Mouse (Mus musculus) spleen, adult 2 months (tissue): Measurements from ENCODE around the gene Tgif1. TPM values are rescaled to one million over a fixed set of nuclear protein-coding genes. Genes with fewer than 3 reads are reported as not detected.
"Not testable (repeated sequence)": the region's sequence is repeated elsewhere in the genome, so short reads cannot be mapped to it uniquely, and the experiment has no call there.

Experiments used
- DNase-seq, 2 experiments: peaks; one replicate each; pipeline versions ENCODE4 v3.0.0 to v3.0.0-alpha.2; 2012 to 2021; ENCODE audit warnings: low spot score in 2 of 2, low read depth in 1 of 2
- H3K27ac ChIP-seq: fragments of 200-500 bp; 2 replicates; pipeline ENCODE4 v1.5.1; 2012; ENCODE audit warnings: low read length, inconsistent platforms; ENCODE audit not compliant: insufficient read depth
- H3K27me3 ChIP-seq: fragments of 200-500 bp; 2 replicates; pipeline ENCODE4 v1.6.1; 2012; ENCODE audit warnings: mild to moderate bottlenecking, moderate library complexity, low read length, inconsistent platforms; ENCODE audit not compliant: control insufficient read depth, insufficient read depth
- H3K36me3 ChIP-seq: fragments of 200-500 bp; 2 replicates; pipeline ENCODE4 v1.6.1; 2012; ENCODE audit warnings: mild to moderate bottlenecking, low read length, inconsistent platforms; ENCODE audit not compliant: control insufficient read depth, insufficient read depth
- H3K4me1 ChIP-seq: fragments of 200-500 bp; 2 replicates; pipeline ENCODE4 v1.6.1; 2011; ENCODE audit warnings: inconsistent platforms; ENCODE audit not compliant: control insufficient read depth, insufficient read depth, insufficient read length
- H3K4me3 ChIP-seq: fragments of 200-500 bp; 2 replicates; pipeline ENCODE4 v1.5.1; 2011; ENCODE audit warnings: mild to moderate bottlenecking, inconsistent platforms; ENCODE audit not compliant: insufficient read depth, insufficient read length; ENCODE audit errors: extremely low read depth
- CTCF ChIP-seq: fragments of 200-500 bp; IDR thresholded peaks from 2 replicates; pipeline ENCODE4 v1.5.1; 2011; ENCODE audit warnings: mild to moderate bottlenecking, inconsistent platforms; ENCODE audit not compliant: insufficient read depth, insufficient read length, insufficient replicate concordance; ENCODE audit errors: extremely low read depth
- POLR2A ChIP-seq: fragments of 200-500 bp; IDR thresholded peaks from 2 replicates; pipeline ENCODE4 v1.6.1; 2011; ENCODE audit warnings: low read depth, low read length, inconsistent platforms
- WGBS: fragments of 180-500 bp; shearing (Covaris S2); methylation state at CpG from one replicate; pipeline ENCODE4 v1.1.7; 2018; 5-methylcytosine and 5-hydroxymethylcytosine counted together
- polyA plus RNA-seq: library from polyadenylated mRNA; depleted of rRNA; stranded (reverse); fragments of >200 nt; gene quantifications from 2 replicates; pipeline ENCODE4 v1.2.3, GENCODE M21; 2012

The Tgif1 gene
- polyA plus RNA-seq, 1 experiment, result 22.2 TPM

GRCm38 (mm10) chr17:70846111-70846644, 7.2 kb downstream of the Tgif1 start:
- WGBS, result 70% methylated on average over 8 of the region's 8 CpGs
- no peak for TF ChIP-seq POLR2A
- no peak for TF ChIP-seq CTCF
- H3K27ac ChIP-seq, result no peak overlapping the region
- DNase-seq, result no peak
- H3K36me3 ChIP-seq, result peaks cover 26% of the 10 kb centered on the region
- H3K4me1 ChIP-seq, result 0 out of 2 replicates have a peak, but pooled peaks cover 6% of the 10 kb centered on the region
- H3K27me3 ChIP-seq, result no peaks in the 10 kb centered on the region
- no peak overlapping the region for H3K4me3 ChIP-seq

GRCm38 (mm10) chr17:70845543-70845942, 7.8 kb downstream of the Tgif1 start:
- H3K4me3 ChIP-seq, result no peak overlapping the region
- 87% methylated on average over 2 of the region's 2 CpGs for WGBS
- no peak for TF ChIP-seq POLR2A
- TF ChIP-seq CTCF, result no peak
- H3K4me1 ChIP-seq, result 0 out of 2 replicates have a peak, but pooled peaks cover 6% of the 10 kb centered on the region
- no peak overlapping the region for H3K27ac ChIP-seq
- no peaks in the 10 kb centered on the region for H3K27me3 ChIP-seq
- no peak for DNase-seq
- peaks cover 27% of the 10 kb centered on the region for H3K36me3 ChIP-seq

- 90% methylated on average over 10 of the region's 10 CpGs for WGBS
- DNase-seq, result no peak
- H3K4me3 ChIP-seq, result no peak overlapping the region
- peaks cover 29% of the 10 kb centered on the region for H3K36me3 ChIP-seq
- H3K27ac ChIP-seq, result no peak overlapping the region
- 0 out of 2 replicates have a peak, but pooled peaks cover 6% of the 10 kb centered on the region for H3K4me1 ChIP-seq
- TF ChIP-seq CTCF (no peak), POLR2A (no peak)
- no peaks in the 10 kb centered on the region for H3K27me3 ChIP-seq
Measured at GRCm38 (mm10) chr17:70844971-70845370, 8.4 kb downstream of the Tgif1 start.

GRCm38 (mm10) chr17:70843252-70843651, 10.1 kb downstream of the Tgif1 start:
- H3K4me3 ChIP-seq, result no peak overlapping the region
- DNase-seq, result no peak
- no peaks in the 10 kb centered on the region for H3K27me3 ChIP-seq
- TF ChIP-seq POLR2A (no peak), CTCF (no peak)
- WGBS, result 95% methylated on average over 4 of the region's 4 CpGs
- H3K27ac ChIP-seq, result no peak overlapping the region
- 0 out of 2 replicates have a peak, but pooled peaks cover 5% of the 10 kb centered on the region for H3K4me1 ChIP-seq
- peaks cover 29% of the 10 kb centered on the region for H3K36me3 ChIP-seq

GRCm38 (mm10) chr17:70838533-70838932, 14.8 kb downstream of the Tgif1 start:
- peaks cover 2% of the 10 kb centered on the region; the same call in 1 of the 2 replicates for H3K4me1 ChIP-seq
- no peak for TF ChIP-seq POLR2A
- 91% methylated on average over 5 of the region's 5 CpGs for WGBS
- H3K27ac ChIP-seq, result no peak overlapping the region
- H3K27me3 ChIP-seq, result 0 out of 2 replicates have a peak, but pooled peaks cover 4% of the 10 kb centered on the region
- DNase-seq, result no peak
- H3K4me3 ChIP-seq, result no peak overlapping the region
- H3K36me3 ChIP-seq, result peaks cover 13% of the 10 kb centered on the region

GRCm38 (mm10) chr17:70838031-70838430, 15.3 kb downstream of the Tgif1 start:
- Histone ChIP-seq H3K36me3 (peaks cover 9% of the 10 kb centered on the region; the same call in 1 of the 2 replicates), H3K27me3 (0 out of 2 replicates have a peak, but pooled peaks cover 4% of the 10 kb centered on the region), H3K4me1 (peaks cover 2% of the 10 kb centered on the region; the same call in 1 of the 2 replicates), H3K27ac (no peak overlapping the region), H3K4me3 (no peak overlapping the region)
- no peak for DNase-seq
- TF ChIP-seq CTCF, result no peak
- no peak for TF ChIP-seq POLR2A
- 80% methylated on average over 7 of the region's 7 CpGs for WGBS

- not testable (repeated sequence) for H3K36me3 ChIP-seq, H3K4me3 ChIP-seq, H3K27ac ChIP-seq, H3K4me1 ChIP-seq, DNase-seq, H3K27me3 ChIP-seq
- 82% methylated on average over 5 of the region's 6 CpGs for WGBS
Measured at GRCm38 (mm10) chr17:70837474-70837873, 15.9 kb downstream of the Tgif1 start.
